Mouse (Mus musculus) kidney, adult 2 months (tissue): ENCODE data around the gene Dctn1.
A peak's percentile ranks its signal among the peaks of the same experiment; 100 is the strongest.
"Not testable (repeated sequence)": the region's sequence is repeated elsewhere in the genome, so short reads cannot be mapped to it uniquely, and the experiment has no call there.

ENCODE experiments used
- CTCF ChIP-seq: fragments of 200-500 bp; conservative IDR thresholded peaks from 2 replicates; pipeline ENCODE4 v1.5.1; 2011; ENCODE audit warnings: low read depth, mild to moderate bottlenecking, control low read depth, low read length, moderate library complexity, mixed read lengths; ENCODE audit not compliant: insufficient read depth, insufficient read length
- POLR2A ChIP-seq: fragments of 200-500 bp; IDR thresholded peaks from one replicate; pipeline ENCODE4 v1.6.1; 2011; ENCODE audit warnings: low read depth, low read length, control low read depth

- not testable (repeated sequence) for TF ChIP-seq POLR2A
- TF ChIP-seq CTCF: 0 out of 2 replicates have a peak, but pooled peaks have one; percentile 3
Observed at GRCm38 (mm10) chr6:83159456-83159855, 6.3 kb upstream of the Dctn1 start.
